Mouse (Mus musculus) telencephalon, adult 2 months (tissue): ENCODE results near the gene Synm.

Source experiments
- DNase-seq: peaks from one replicate; pipeline ENCODE4 v3.0.0-alpha.2; 2011; ENCODE audit warnings: low read depth, low spot score

Gene Synm

DNA sequence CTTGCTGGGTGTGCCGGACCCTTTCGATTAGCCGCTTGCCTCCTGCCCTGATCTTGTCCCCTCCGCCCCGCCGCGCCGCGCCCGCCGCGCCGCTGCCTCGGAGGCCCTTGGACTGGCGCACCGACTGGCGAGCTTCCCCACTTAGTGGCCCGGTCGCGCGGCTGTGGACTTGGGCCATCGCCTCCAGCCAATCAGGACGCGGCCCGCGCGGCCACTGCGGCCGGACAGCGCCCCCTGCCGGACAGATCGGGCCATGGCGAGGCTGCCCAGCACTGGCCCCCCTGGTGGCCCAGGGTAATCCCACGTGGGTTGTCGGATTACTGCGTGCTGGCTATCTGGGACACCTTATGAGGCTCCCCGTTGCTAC, at the start of gene Synm:
Synm (minus strand) TSS at position 114 of the 367 bp plus-strand sequence.
- peak; percentile 50 for DNase-seq

DNA sequence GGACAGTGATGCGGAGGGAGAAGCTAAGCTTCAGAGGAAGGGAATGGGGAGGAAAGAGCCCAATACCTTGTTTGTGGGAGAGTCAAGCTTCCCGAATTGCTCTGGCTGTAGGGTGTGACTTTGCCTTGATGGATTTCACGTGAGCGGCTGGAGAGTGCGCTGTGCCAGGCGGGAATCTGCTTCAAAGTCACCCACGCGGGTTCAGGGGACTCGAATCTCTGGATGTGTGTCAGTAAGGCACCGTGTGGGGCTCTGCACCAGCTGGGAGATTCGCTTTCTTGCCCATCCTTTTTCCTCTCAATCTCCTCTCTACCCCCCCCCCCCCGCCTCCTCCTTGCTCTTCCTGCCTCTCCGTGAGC, 44.3 kb upstream of the Synm start:
- DNase-seq = no peak

DNA sequence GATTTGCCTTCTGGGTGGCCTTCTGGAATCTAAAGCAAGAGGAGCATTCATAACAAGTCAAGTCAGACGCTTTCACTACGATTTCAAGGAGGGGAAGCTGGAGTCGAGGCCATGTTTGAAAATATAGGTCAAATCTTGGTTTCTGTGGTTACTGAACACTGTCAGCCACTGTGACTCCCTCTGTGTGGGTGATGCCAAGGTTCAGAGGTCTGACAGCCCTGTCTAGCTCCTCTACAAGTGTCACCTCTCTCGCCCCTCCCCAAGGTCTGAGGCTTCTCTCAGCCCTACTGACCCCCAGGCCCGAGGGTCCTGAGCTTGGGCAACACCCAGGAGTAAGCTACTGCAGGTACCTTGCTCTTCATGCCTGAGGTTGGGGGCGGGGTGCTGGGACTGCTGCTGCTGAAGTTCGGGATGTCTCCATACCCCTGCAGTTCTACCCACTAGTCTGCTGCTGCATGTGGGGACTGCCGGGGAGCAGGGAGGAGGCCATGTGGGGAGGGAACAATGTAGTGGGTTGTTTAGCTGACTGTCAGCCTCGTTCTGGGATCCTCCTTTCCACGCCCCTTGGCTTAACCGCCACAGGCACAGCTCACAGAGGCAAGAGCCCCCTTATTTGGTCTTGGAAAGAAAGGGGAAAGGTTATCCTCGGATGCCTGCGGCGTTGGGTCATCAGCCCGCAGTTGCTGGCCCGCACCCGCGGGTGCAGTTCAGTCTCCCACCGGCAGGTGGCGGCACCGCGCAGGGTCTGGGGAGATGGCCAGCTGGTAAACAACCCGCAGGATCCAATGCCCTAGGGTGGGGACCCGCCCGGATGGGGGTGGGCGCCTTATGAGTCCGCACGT, 43.7 kb upstream of the Synm start:
- no peak for DNase-seq

DNA sequence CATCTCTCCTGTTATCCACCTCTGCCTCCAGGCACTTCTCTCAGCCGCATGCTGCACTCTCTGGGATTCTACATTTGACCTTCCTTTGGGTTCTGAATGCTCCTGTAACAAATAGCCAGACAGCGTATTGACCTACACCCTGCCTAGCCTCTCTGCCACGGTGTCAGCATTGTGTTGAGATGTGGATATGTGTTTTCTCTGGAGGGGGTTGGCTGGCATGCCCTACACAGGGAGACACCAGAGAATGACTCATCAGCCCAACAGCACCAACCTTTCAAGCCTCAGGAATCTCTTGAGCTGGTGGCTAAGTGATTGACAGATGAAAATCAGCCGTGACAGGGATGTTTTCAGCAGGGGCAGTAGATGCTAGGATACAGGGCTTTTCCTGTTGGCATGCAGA, 41.5 kb upstream of the Synm start:
- no peak for DNase-seq

DNA sequence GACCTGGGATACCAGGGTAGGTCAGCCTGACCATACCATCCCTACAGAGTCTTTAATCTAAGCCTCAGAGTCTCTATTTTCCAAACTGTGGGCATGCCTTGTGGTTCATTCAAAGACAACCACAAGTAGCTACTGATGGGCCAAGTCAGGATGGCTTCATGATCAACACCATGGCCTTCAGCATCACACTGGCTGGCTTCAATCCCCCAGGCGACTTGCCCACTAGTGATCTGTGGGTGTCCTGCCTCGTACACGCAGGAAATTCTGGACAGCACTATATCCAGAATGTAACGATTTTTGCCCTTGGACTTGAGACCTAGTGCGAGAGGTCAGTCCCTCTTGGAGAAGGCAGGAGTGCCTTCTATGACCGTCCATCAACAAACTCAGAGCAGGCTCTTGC, 41.0 kb upstream of the Synm start:
- no peak for DNase-seq

DNA sequence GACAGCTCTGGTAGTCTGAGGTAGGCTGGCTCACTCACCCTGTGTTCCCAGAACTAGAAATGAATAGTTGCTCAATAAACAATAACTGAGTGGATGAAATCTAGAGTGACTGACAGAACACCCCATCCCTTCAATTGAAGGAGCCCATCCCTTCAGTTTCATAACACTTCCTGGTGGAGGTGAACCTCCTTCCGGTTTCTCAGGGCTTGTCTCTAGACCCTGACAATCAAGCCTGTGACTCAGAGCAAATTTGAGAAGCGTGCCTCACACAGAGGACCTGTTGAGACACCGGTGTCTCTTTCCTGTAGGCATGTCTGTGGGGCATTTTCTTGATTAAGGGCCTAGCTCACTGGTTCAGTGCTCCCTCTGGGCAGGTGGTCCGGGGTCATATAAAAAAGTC, 38.9 kb upstream of the Synm start:
- no peak for DNase-seq

DNA sequence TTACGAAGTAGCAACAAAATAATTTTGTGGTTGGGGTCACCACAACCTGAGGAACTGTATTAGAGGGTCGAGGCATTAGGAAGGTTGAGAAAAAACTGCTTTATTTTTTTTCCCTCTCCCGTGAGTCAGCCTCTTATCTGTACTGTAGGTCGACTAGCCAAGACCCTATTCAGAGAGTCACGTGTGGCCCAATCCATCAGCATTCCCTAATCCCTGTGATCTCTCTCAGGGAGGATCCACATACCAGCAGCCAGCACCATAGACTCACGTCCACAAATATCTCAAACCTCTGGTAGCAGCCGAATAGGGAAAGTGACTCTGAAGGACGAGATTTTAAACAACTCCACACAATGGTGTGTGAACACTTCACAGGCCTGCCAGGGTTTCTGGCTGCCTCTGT, 37.5 kb upstream of the Synm start:
- DNase-seq = no peak

DNA sequence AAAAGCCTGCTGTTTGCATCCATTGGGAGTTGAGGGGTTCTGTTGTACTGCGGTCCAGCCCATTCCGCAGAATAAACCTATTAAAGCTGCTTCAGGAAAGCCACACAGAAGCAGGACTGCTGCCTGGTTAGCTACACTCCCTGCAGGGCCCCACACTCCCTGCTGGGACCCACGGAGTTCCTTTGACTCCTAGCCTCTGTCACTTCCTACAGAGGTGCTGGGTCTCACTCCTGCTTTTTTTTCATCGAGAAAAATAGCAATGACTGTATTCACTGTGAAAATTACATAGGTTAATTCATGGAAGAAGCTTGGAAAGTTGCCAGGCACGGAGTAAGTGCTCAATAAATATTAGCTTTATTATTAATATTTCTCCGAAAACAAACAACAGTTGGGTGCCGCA, 33.9 kb upstream of the Synm start:
- DNase-seq = no peak

DNA sequence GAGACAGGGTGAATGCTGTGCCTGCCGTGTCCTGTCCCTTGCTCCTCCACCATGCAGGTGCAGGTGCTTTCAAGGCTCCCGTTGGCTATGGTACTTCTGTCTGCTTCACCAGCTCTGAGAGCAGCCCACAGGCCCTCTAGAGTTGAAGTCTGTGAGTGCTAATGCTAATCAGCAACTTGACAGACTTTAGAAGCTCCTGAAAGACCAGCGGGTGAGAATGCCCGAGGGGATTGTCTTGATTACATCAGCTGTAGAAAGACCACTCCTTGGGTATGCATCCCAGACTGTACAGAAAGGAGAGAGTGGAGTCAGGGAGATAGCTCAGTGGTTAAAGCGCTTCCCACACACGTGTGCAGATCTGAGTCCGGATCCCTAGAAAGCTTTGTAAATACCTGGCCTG, 31.7 kb upstream of the Synm start:
- DNase-seq = no peak

DNA sequence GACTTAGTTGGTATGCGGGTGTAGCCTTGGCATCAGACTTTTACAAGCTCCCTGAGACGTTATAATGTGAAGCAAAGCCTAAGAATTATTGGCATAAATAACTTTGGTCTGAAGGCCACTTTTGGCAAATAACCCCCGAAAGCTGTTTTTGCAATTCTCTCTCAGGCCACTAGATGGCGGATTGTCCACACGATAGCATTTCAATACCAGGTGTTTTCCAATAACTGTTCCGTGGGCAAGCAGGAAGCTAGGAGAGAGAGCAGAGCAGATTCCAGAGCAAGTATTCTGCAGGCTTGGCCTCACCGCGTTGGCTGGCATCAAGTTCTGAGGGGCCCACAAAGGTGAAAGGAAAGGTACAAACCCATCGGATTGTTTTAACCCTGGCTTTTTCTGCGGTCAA, 29.2 kb upstream of the Synm start:
- no peak for DNase-seq

DNA sequence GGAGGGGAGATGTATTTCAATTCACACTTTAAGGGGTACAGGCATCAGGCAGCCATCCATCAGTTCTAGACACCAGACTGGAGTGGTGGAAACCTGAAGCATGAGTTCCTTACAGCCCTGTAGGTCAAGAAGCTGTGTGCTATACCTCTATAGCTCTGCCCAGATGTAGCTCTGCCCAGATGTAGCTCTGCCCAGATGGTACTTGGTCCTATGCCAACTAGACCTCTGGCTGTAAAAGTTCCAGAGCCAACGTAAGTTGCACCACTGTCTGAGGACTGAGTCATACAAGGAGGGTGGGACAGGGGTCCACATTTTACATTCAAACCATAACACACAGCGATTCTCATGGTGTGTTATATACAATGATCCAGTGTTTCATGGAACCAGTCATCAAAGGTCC, 28.3 kb upstream of the Synm start:
- no peak for DNase-seq

DNA sequence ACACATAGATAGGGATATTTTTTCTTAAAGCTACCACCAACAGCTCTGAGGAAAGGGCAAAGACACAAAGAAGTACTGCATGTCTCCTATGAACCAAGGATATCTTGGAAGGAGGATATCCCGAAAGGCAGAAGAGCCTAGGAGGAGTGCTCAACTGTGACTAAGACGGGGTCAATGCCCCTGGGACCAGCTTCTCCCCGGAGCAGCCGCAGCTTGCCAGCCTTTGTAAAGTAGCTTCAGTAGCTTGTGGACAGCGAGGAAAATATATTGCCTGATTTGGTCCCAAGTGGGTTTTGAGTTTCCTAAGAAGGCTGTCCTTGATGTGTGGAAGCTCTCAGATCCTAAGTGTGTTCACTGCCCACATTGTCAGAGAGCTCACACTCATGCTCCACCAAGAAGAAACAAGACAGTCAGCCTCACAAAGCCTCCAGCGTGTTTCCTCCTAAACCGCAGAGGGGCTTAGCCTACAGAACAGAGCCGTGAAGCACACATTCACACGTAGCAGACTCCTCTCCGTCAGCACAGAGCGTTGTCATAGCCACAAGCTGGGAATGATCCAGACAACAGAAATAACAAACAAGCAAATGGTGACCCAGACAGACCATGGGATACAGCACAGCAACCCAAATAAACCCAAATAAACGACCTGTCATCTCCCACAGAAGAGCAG, 17.2 kb upstream of the Synm start:
- no peak for DNase-seq

DNA sequence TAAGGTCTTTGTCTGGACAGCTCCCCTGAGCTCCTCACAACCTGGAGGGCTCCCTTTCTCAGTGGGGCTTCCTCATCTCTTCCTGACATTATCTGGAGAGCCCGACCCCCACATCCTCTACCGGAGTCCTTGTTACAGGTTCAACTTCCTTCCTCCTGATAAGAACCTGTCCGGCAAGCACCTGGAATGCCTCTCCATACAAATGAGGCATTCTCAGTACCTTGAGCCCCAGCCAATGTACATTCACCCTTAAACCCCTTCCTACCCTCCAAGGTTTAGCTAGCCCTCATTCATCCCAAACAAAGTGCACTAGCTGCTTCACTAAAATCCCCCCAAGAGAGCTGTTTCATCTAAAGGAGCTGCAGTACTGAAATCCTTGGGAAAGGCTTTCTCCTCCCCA, 16.1 kb upstream of the Synm start:
- DNase-seq = no peak

DNA sequence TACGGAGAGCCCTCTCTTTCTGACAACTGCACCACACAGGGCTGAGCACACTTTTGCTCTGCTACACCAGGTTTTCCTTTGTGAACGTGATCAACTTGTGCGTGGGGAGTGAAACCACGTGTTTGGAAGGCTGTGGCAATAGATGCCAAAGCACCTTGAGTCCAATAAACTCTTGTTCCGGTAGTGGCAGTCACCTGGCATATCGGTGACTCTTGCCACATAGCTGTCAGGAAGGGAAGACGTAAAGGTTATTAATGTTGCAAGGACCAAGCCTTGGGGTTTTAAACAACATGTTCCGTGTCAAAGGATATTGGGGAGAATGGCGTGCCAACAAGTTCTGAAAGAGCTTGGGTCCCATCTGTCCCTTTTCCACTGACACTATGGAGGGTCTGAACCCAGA, 12.7 kb upstream of the Synm start:
- DNase-seq = no peak

DNA sequence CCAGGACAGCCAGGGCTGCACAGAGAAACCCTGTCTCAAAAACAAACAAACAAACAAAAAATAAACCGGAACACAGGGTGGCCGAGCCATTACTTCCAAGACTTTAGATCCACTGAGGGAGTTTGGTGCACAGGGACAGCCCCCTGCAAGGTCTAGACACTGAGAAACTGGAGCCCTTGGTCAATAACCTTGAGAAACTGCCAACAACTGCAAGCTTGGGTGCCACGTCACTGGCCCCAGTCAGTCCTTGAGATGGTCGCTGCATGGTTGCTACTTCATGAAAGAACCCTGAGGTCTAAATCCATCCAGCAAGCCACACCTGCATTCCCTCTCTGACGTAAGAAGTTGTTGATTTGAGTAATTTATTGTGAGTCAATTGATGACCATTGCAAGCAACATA, 9.9 kb upstream of the Synm start:
- DNase-seq = no peak

DNA sequence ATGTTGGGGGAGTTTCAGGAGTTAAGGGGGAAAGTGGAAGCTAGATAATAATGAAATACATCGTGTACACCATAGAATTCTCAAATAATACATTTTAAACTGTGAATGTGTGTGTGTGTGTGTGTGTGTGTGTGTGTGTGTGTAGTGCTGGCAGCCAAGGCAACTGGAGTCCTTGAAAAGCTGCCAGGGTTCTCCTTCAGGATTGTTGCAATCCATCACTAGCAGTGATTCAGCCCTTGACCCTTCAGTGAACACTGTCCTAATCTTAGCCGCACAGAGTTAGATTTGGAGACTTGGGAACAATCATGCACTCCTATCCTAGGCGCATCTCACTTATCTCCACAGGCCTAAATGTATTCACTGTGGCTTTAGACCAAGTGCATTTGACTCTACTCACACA, 8.6 kb upstream of the Synm start:
- DNase-seq = no peak

DNA sequence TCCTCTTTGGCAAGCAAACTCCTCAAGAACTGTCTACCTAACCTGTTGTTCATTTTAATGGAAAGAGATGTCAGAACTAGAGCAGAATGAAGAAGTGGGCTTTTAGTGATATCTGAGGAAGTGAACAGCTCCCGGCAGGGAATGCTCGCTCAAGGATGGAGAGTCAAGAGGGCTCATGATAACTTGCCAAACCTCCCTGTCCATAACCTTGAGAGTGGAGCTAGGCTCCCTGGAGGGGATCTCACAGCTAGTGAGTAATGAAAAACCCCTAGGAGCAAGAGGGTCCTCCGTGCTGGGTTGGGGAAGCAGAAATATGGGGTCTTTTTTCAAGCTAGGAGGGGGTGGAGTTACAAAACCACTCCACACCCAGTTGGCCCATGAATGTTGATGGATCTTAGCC, 4.1 kb upstream of the Synm start:
- DNase-seq = no peak

DNA sequence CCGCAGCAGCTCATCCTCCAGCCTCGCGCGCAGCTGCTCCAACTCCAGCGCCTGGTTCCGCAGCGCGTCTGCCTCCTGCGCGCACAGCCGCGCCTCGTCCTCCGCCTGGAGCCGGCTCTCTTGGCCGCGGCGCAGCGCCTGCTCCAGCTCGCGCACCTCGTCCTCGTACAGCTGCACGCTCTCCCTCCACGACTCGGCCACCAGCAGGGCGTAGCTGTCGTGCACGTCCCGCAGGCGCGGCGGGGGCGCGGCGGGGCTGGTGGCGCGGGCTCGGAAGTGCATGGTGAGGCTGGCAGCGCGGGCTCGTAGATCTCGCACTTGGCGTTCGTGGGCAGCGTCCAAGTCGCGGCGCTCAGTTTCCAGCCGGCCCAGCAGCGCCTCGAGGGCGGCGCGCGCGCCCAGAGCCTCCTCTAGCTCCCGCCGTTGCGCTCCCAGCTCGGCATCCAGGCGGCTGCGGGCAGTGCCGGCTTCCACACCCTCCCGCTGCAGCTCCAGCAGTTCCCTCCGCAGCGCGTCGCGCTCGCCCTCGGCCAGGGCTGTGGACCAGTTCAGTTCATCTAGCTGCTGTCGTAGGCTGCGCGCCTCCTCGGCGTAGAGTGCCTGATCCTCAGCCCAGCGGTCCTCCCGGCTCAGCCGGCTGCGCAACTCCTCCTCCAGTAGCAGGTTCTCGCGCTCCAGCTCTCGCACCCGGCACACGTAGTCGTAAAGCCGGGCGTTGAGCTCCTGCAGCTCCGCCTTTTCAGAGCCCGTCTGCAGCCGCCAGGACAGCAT, 499 bp downstream of the Synm start:
- peak; percentile 44 for DNase-seq

DNA sequence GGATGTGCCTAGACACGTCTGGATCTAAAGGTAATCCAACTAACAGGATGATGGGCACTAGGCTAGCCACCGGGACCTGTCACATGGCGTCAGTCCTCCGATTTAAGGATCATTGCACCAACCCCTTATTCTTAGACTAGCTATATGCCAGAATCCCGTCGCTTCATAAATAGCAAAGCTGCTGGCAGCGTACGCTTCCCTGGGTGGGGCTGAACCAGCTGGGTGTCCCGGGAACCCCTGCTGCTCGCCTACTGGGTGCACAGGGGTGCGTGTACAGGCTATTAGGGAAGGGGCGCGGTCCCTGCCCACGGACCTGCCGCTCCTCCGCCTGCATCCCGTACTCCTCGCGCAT, 1.1 kb downstream of the Synm start:
- no peak for DNase-seq

DNA sequence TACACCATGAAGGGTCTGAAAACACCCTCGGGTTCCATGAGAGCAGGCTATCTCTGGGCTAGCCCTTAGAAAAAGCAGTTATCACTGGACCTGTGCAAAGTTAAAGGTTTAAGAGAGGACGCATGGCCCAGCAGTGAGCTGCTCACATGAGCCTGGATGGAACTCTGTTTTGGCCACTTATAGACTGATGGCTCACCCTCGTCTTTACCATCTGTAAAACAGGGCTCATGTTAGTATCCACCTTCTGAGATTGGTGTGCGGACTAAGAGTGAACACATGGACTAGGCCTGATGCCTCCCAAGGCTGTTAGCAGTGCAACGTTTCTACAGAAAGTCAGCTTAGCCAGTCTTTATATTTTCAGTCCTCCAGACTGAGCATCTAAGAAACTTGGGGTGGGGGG, 2.9 kb downstream of the Synm start:
- no peak for DNase-seq

DNA sequence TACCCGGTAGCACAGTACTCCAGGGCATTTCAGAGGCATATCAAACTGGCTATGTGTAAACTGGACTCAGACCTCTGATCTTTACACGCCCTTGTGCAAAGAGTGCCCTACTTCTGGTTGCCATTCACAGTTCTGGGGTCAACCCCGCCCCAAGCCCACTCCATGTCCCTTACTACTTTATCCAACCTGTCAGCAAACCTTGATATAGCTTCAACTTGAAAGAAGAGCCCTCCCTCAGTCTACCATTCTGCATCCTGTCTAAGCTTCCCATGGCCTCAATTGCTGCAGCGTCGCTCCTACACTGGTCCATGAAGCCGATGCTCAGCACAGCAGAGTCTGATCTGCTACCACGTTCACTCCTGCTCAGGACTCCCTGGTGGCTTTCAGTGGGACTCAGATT, 4.2 kb downstream of the Synm start:
- DNase-seq = no peak

DNA sequence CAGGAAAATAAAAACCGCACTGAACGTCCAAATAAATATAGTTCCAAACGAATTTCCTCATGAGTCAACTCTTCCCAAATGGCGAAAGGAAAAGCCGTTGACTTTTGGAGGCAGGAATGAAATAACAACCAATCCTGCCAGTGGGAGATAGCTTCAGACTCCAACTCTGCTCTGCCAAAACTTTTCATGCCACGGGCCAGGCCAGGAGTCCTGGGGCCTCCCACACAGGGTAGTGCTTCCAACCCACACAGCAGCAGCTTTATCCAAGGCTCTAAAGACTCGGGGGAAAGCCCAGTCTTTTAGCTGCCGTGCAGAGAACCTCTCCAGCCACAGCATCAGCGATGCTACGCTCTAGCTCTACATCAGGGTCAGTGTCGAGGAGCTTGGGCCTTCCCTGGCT, 4.9 kb downstream of the Synm start:
- no peak for DNase-seq
